Mouse (Mus musculus): ENCODE measurements around the gene Zkscan16. TPM values are rescaled to one million over a fixed set of nuclear protein-coding genes. Genes with fewer than 3 reads are reported as not detected.

The Zkscan16 gene
- polyA plus RNA-seq, 1 experiment = 0.02 TPM

- WGBS = 16% methylated on average over 15 of the region's 15 CpGs
- no peak for DNase-seq (ENCODE audit: low read depth, low spot score)
Observed at GRCm38 (mm10) chr4:58934746-58935476, 8.5 kb upstream of the Zkscan16 start.

- DNase-seq (ENCODE audit: low read depth, low spot score) = no peak
- WGBS = 75% methylated on average over 3 of the region's 3 CpGs
Observed at GRCm38 (mm10) chr4:58935846-58936245, 7.6 kb upstream of the Zkscan16 start.

- DNase-seq (ENCODE audit: low read depth, low spot score) = no peak
Observed at GRCm38 (mm10) chr4:58941638-58942037, 1.8 kb upstream of the Zkscan16 start.

GRCm38 (mm10) chr4:58942942-58943341 lies 486 bp upstream of the Zkscan16 start:
- DNase-seq (ENCODE audit: low read depth, low spot score) = no peak
- 81% methylated on average over 4 of the region's 4 CpGs for WGBS

- DNase-seq (ENCODE audit: low read depth, low spot score) = no peak
- WGBS = 17% methylated on average over 6 of the region's 6 CpGs
Observed at GRCm38 (mm10) chr4:58944206-58944553, 752 bp downstream of the Zkscan16 start.

- WGBS = 60% methylated on average over 5 of the region's 5 CpGs
- no peak for DNase-seq (ENCODE audit: low read depth, low spot score)
Observed at GRCm38 (mm10) chr4:58944695-58945094, 1.3 kb downstream of the Zkscan16 start.

GRCm38 (mm10) chr4:58948391-58948790 lies 5.0 kb downstream of the Zkscan16 start:
- WGBS = 84% methylated on average over 4 of the region's 4 CpGs
- DNase-seq (ENCODE audit: low read depth, low spot score) = no peak

- no peak for DNase-seq (ENCODE audit: low read depth, low spot score)
- WGBS = 90% methylated on average over 11 of the region's 11 CpGs
Observed at GRCm38 (mm10) chr4:58952630-58953029, 9.2 kb downstream of the Zkscan16 start.

- no peak for DNase-seq (ENCODE audit: low read depth, low spot score)
- WGBS = 90% methylated on average over 15 of the region's 15 CpGs
Observed at GRCm38 (mm10) chr4:58961719-58962118, 18.3 kb downstream of the Zkscan16 start.

- WGBS = 99% methylated on average over 4 of the region's 4 CpGs
- no peak for DNase-seq (ENCODE audit: low read depth, low spot score)
Observed at GRCm38 (mm10) chr4:58963271-58963670, 19.8 kb downstream of the Zkscan16 start.

GRCm38 (mm10) chr4:58965136-58965535 lies 21.7 kb downstream of the Zkscan16 start:
- WGBS = 45% methylated on average over 1 of the region's 1 CpGs
- no peak for DNase-seq (ENCODE audit: low read depth, low spot score)

- DNase-seq (ENCODE audit: low read depth, low spot score) = no peak
- 80% methylated on average over 4 of the region's 4 CpGs for WGBS
Observed at GRCm38 (mm10) chr4:58970678-58971077, 27.2 kb downstream of the Zkscan16 start.

- WGBS = 92% methylated on average over 5 of the region's 5 CpGs
- DNase-seq (ENCODE audit: low read depth, low spot score) = no peak
Observed at GRCm38 (mm10) chr4:58975711-58976110, 32.3 kb downstream of the Zkscan16 start.

- 89% methylated on average over 6 of the region's 6 CpGs for WGBS
- no peak for DNase-seq (ENCODE audit: low read depth, low spot score)
Observed at GRCm38 (mm10) chr4:58981421-58981820, 38.0 kb downstream of the Zkscan16 start.

- no peak for DNase-seq (ENCODE audit: low read depth, low spot score)
- WGBS = 93% methylated on average over 8 of the region's 8 CpGs
Observed at GRCm38 (mm10) chr4:58982806-58983205, 39.4 kb downstream of the Zkscan16 start.

- WGBS = 7% methylated on average over 7 of the region's 7 CpGs
- peak; percentile 44 for DNase-seq (ENCODE audit: low read depth, low spot score)
Observed at GRCm38 (mm10) chr4:58985157-58985648, 41.8 kb downstream of the Zkscan16 start.

- peak; percentile 59 for DNase-seq (ENCODE audit: low read depth, low spot score)
- WGBS = 2% methylated on average over 28 of the region's 28 CpGs
Observed at GRCm38 (mm10) chr4:58986540-58987190, 43.2 kb downstream of the Zkscan16 start, which contains the start of gene Ptgr1. Ptgr1 (minus strand) TSS chr4:58987119.

- no peak for DNase-seq (ENCODE audit: low read depth, low spot score)
- 78% methylated on average over 7 of the region's 7 CpGs for WGBS
Observed at GRCm38 (mm10) chr4:58989303-58989898, 46.0 kb downstream of the Zkscan16 start.

- DNase-seq (ENCODE audit: low read depth, low spot score) = no peak
- WGBS = 83% methylated on average over 17 of the region's 17 CpGs
Observed at GRCm38 (mm10) chr4:58990609-58991434, 47.4 kb downstream of the Zkscan16 start.

- DNase-seq (ENCODE audit: low read depth, low spot score) = no peak
- WGBS = 42% methylated on average over 5 of the region's 5 CpGs
Observed at GRCm38 (mm10) chr4:58992195-58992594, 48.8 kb downstream of the Zkscan16 start.

All from large intestine, adult 2 months (tissue).